Mouse (Mus musculus) embryonic facial prominence, embryonic 14.5 days (tissue): ENCODE data around the gene Mob2. TPM values are rescaled to one million over a fixed set of nuclear protein-coding genes. Genes with fewer than 3 reads are reported as not detected.

Experiments
- ATAC-seq: fragments of 200-750 bp; cut with Nextera tagmentation; 2 replicates; pipeline ENCODE4 v1.8.0; 2017; ENCODE audit warnings: low read depth, moderate number of reproducible peaks, moderate TSS enrichment
- DNase-seq: peaks from one replicate; pipeline ENCODE4 v3.0.0-alpha.2; 2015; ENCODE audit warnings: low spot score
- H3K27ac ChIP-seq: fragments of 300-500 bp; sonication (generic); replicated peaks from 2 replicates; pipeline ENCODE4 v1.5.1; 2014; ENCODE audit warnings: low read depth, mild to moderate bottlenecking, low read length, moderate library complexity
- H3K27me3 ChIP-seq: fragments of 300-500 bp; sonication (generic); replicated peaks from 2 replicates; pipeline ENCODE4 v1.6.1; 2014; ENCODE audit warnings: low read length; ENCODE audit not compliant: control insufficient read depth, insufficient read depth
- H3K36me3 ChIP-seq: fragments of 300-500 bp; sonication (generic); 2 replicates; pipeline ENCODE4 v1.6.1; 2014; ENCODE audit warnings: low read length, mixed read lengths; ENCODE audit not compliant: control insufficient read depth, insufficient read depth
- H3K4me1 ChIP-seq: fragments of 300-500 bp; sonication (generic); 2 replicates; pipeline ENCODE4 v1.6.1; 2014; ENCODE audit warnings: antibody characterized with exemption, low read length; ENCODE audit not compliant: control insufficient read depth, insufficient read depth
- H3K4me2 ChIP-seq: fragments of 300-500 bp; sonication (generic); 2 replicates; pipeline ENCODE4 v1.6.1; 2014; ENCODE audit warnings: low read depth, mild to moderate bottlenecking, low read length, moderate library complexity, mixed read lengths
- H3K4me3 ChIP-seq: fragments of 300-500 bp; sonication (generic); 2 replicates; pipeline ENCODE4 v1.5.1; 2014; ENCODE audit warnings: low read depth, mild to moderate bottlenecking, low read length
- H3K9ac ChIP-seq: fragments of 300-500 bp; sonication (generic); 2 replicates; pipeline ENCODE4 v1.6.1; 2014; ENCODE audit warnings: low read depth, mild to moderate bottlenecking, low read length, moderate library complexity, mixed read lengths
- H3K9me3 ChIP-seq: fragments of 300-500 bp; sonication (generic); 2 replicates; pipeline ENCODE4 v1.6.1; 2016; ENCODE audit warnings: low read length; ENCODE audit not compliant: control insufficient read depth
- WGBS: fragments of 180-500 bp; shearing (Covaris S2); extraction: QIAGEN DNeasy Blood & Tissue Kit; methylation state at CpG from one replicate; pipeline ENCODE4 v1.1.7; 2014; 5-methylcytosine and 5-hydroxymethylcytosine counted together
- polyA plus RNA-seq: library from polyadenylated mRNA; unstranded; fragments of >200 nt; fragmentation: Nextera tagmentation; extraction: Ambion mirVana; gene quantifications from 2 replicates; pipeline ENCODE4 v1.2.1, GENCODE M21; 2014

Gene Mob2
- 65.8 and 68.4 TPM in 2 replicates for polyA plus RNA-seq

DNA sequence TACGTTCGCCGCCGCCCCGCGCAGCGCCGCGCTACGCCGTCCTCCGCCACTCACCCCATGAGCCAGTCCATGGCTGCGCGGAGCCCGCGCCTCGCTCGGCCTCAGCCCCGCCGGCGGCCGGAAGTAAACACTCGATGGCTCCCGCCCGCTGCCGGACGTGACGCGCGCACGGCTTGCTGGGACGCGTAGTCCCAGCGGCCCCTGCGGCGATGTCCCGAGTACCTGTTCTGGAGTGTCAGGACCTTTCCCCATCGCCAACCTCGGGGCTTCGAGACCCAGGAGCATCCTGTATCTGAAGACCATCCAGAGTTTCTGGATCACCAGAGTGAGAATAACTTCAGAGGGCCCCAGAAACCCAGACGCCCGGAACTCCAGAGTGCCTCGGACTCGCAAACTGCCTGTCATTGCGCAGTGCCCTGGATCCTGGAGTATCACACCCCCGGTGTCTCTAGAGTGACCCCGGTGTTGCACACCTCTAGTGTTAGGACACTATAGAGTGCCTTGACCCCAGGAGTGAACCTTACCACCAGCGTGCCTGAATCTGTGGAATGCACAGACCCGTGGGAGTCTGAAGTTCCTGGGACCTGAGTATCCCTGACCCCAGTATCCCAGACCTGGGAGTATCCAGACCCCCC lies at the start of gene Mob2:
Gene Mob2 (minus strand): TSS at position 135 of the 635 bp plus-strand sequence.
- H3K4me3 ChIP-seq, result peak within 1 kb of the TSS; percentile 99
- WGBS, result 0% methylated on average over 21 of the region's 49 CpGs
- H3K4me1 ChIP-seq, result peaks cover 13% of the 10 kb centered on the region
- H3K9me3 ChIP-seq, result no peaks in the 10 kb centered on the region
- DNase-seq (peak; percentile 94), ATAC-seq (peak; percentile 97)
- peak within 1 kb of the TSS; percentile 81 for H3K27ac ChIP-seq
- H3K4me2 ChIP-seq, result peak within 1 kb of the TSS; percentile 97
- H3K27me3 ChIP-seq, result no peaks in the 10 kb centered on the region
- H3K9ac ChIP-seq, result peak within 1 kb of the TSS; percentile 92
- 0 out of 2 replicates have a peak, but pooled peaks cover 6% of the 10 kb centered on the region for H3K36me3 ChIP-seq

DNA sequence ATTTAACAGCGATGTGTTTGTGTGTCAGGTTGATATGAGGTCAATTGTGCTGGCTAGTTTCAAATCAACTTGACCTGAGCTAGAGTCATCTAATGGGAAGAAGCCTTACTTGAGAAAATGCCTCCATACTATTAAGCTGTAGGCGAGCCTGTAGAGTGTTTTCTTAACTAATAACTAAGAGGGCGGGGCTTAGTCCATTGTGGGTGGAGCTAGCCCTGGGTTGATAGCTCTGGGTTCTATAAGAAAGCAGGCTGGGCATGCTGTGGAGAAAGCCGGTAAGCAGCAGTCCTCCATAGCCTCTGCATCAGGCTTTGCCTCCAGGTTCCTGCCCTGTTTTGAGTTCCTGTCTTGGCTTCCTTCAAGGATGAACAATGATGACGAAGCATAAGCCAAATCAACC lies 43.9 kb upstream of the Mob2 start:
- WGBS, result 48% methylated on average over 5 of the region's 5 CpGs

DNA sequence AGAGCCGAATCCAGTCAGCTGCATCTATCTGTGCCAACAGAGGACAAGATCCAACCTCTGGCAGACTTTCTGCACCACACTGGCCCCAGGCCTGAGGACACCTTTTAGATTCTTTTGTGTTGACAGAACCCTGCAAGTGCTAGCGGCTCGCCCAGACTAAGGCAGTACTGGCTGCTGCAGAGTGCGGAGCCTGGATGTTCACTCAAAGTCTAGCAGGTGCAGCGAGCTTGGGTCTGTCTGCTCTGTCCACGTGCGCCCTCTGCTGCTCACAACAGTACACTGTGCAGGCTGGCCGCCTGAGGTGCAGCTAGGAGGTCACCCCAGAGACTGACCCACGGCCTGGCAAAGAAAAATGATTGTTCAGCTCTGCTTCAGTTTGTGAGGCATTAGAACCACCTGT lies 36.9 kb upstream of the Mob2 start:
- Histone ChIP-seq H3K9me3 (no peaks in the 10 kb centered on the region), H3K36me3 (no peaks in the 10 kb centered on the region), H3K4me3 (no peak overlapping the region), H3K4me2 (no peak overlapping the region), H3K9ac (no peak overlapping the region), H3K27me3 (peaks cover 53% of the 10 kb centered on the region), H3K27ac (no peak overlapping the region), H3K4me1 (peaks cover 3% of the 10 kb centered on the region)
- ATAC-seq, result peak; percentile 79
- DNase-seq, result peak; percentile 87
- WGBS, result 11% methylated on average over 9 of the region's 9 CpGs

More for the DNA sequence above, 43.9 kb upstream of the Mob2 start:
- H3K9ac ChIP-seq, result no peak overlapping the region
- no peaks in the 10 kb centered on the region for H3K9me3 ChIP-seq
- DNase-seq (no peak), ATAC-seq (no peak)
- no peak overlapping the region for H3K4me2 ChIP-seq
- no peak overlapping the region for H3K4me3 ChIP-seq
- no peaks in the 10 kb centered on the region for H3K4me1 ChIP-seq
- H3K27me3 ChIP-seq, result peaks cover 3% of the 10 kb centered on the region; the same call in 1 of the 2 replicates
- H3K36me3 ChIP-seq, result no peaks in the 10 kb centered on the region
- no peak overlapping the region for H3K27ac ChIP-seq

DNA sequence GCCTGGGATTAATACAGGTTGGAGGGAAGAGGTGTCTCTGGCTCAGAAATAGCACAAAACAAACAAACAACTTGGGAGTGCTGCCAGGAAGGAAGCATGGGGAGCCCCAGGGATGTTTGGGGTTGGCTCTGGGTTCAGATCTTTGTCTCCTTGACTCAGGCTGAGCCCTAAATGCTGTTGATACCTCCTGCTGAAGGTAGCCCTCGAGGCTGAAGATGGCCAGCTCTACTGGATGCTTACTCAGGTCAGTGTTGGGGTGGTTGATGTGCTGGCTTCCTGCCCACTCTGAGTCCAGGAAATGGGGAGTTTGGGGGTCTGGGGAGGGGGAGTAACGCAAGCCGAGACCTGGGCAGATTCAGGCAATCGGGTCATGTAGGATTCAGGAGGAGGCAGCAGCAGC lies 35.8 kb upstream of the Mob2 start:
- H3K9me3 ChIP-seq, result no peaks in the 10 kb centered on the region
- H3K36me3 ChIP-seq, result no peaks in the 10 kb centered on the region
- no peak overlapping the region for H3K4me3 ChIP-seq
- no peak for DNase-seq
- no peak overlapping the region for H3K9ac ChIP-seq
- H3K27ac ChIP-seq, result no peak overlapping the region
- H3K4me2 ChIP-seq, result no peak overlapping the region
- WGBS, result 73% methylated on average over 4 of the region's 4 CpGs
- peaks cover 3% of the 10 kb centered on the region for H3K4me1 ChIP-seq
- peaks cover 64% of the 10 kb centered on the region for H3K27me3 ChIP-seq
- ATAC-seq, result no peak

DNA sequence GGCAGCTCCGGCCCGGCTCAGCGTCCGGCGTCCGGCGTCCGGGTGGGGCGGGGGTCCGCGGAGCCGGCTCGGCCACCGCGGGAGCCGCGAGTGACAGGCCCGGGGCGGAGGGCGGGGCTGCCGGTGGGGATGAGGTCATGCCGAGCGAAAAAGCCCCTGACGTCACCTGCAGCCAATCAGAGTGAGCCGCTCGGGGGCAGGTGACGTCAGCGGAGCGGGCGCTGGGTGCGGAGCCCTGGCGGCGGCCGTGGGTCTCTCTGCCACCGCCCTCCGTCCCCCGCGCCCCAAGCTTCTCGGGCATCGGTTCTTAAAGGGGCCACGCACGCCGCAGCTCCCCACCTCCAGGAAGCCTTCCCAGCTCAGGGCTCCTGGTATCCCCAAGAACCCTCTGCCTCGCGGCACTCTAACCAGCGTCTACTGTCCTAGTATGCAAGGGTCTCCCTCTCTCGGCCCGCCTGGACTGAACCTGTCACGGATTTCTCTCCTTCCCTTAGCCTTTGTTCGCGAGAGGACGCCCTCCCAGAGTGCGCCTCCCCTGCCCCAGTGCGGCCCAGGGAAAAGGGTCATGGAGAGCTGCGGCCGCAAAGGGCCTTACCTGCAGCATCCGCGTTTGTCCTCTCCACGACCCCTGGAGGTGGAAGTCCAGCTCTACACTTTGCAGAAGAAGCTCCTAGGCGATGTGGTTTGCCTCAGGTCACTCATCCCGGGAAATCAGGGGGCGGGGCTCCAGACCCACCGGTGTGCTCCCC lies 34.5 kb upstream of the Mob2 start, which contains the start of gene Dusp8:
Gene Dusp8 (minus strand): TSS at position 661 of the 749 bp plus-strand sequence.
- H3K27me3 ChIP-seq, result peaks cover 76% of the 10 kb centered on the region

DNA sequence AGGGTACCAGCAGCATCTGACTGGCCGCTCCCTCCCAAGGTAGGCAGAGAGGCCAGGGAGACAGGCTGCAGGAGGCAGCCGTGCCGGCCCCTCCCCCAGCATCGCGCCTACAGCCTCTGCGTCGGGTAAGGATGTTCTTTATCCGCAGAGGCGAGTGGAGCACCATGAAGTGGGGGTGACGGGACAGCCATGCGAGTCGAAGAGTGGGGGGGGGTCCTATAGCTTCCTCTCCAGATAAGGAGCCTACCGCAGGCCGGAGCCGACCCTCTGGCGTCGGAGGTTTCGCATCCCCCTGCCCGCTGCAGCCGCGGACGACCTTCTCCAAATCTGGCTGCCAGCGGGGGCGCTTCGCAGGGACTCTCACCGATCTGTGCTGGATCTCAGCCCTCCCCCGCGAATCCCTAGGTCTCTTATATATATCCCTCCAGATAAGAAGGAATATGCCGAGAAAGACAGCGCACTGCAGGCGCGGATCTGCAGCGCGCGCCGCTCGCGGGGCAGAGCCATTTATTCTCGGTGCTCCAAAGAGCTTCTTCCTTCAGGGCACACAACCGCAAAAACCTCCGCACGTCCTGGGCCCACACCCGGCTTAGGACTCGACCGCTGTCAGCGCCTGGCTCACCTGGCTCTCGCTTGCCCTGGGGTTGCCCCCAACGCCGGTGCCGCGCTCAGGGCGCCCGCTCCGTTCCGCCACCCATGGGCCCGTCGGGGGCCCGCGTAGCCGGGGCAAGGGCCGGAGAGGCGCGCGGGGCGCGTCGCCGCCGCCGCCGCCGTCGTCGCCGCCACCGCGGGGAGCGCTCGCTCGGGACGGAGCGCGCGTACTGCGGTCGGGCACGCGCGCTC lies 33.7 kb upstream of the Mob2 start:
- peak overlapping the region; percentile 44; the same call in 1 of the 2 replicates for H3K27ac ChIP-seq
- DNase-seq, result no peak

More for the DNA sequence above, 34.5 kb upstream of the Mob2 start, which contains the start of gene Dusp8:
- Histone ChIP-seq H3K4me2 (peak within 1 kb of the TSS; percentile 92), H3K4me1 (peaks cover 3% of the 10 kb centered on the region), H3K27ac (peak within 1 kb of the TSS; percentile 44; the same call in 1 of the 2 replicates), H3K9me3 (no peaks in the 10 kb centered on the region), H3K9ac (peak within 1 kb of the TSS; percentile 83), H3K36me3 (no peaks in the 10 kb centered on the region), H3K4me3 (peak within 1 kb of the TSS; percentile 71)
- WGBS, result 1% methylated on average over 24 of the region's 63 CpGs
- ATAC-seq (peak; percentile 86), DNase-seq (peak; percentile 88)

DNA sequence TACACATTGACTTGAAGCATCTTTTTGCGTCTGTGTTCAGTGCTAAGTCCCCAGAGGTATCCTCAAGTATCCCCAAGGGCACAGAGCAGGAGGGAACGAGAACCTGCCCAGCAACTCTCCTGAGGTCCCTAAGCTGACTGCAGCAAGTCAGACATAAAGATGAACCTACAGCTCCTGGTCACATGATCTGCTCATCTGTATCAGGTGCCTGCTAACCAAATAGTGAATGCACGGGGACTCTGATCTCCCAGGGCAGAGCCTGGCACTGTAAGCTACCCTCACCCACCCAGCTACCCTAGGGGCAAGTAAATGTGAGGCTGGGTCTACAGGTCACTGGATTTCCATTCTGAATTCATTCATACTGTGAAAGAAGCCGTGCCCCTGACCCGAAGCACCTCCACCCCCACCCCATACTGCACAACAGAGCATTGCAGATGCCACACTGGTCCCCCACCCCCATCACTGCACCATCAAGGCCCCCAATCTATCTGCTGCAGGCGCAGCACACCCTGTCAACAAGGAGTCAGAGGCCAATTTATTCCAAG lies 32.9 kb upstream of the Mob2 start:
- ATAC-seq (no peak), DNase-seq (no peak)
- 29% methylated on average over 6 of the region's 6 CpGs for WGBS
- Histone ChIP-seq H3K4me3 (peak overlapping the region; percentile 71), H3K27ac (no peak overlapping the region), H3K27me3 (peaks cover 86% of the 10 kb centered on the region), H3K36me3 (no peaks in the 10 kb centered on the region), H3K9me3 (no peaks in the 10 kb centered on the region), H3K4me1 (peaks cover 3% of the 10 kb centered on the region), H3K9ac (peak overlapping the region; percentile 83), H3K4me2 (peak overlapping the region; percentile 92)

More for the DNA sequence above, 33.7 kb upstream of the Mob2 start:
- Histone ChIP-seq H3K4me1 (peaks cover 3% of the 10 kb centered on the region), H3K9ac (peak overlapping the region; percentile 83), H3K9me3 (no peaks in the 10 kb centered on the region), H3K27me3 (peaks cover 81% of the 10 kb centered on the region), H3K36me3 (no peaks in the 10 kb centered on the region), H3K4me3 (peak overlapping the region; percentile 71), H3K4me2 (peak overlapping the region; percentile 92)
- 0% methylated on average over 47 of the region's 89 CpGs for WGBS
- peak; percentile 34 for ATAC-seq

DNA sequence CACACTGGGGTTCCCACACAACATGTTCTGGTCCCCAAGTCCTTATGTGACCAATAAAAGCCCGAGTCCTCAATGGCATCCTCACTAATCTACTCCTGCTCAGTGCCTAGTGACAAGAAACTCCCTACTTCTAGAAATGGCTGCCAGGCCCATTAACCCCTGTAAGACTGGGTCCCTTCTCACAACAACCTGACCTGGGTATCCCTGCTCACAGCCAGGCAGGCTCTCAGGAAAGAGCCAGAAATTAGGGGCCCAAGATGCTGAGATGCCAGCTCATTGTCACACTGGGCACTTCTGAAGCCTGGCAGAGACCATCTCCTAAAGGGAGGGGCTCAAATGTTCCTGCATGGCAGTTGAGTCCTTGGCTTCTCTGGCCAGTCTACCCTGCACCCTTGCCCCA lies 32.1 kb upstream of the Mob2 start:
- WGBS, result 41% methylated on average over 1 of the region's 1 CpGs
- DNase-seq, result no peak
- no peak for ATAC-seq
- no peak overlapping the region; the same call in 1 of the 2 replicates for H3K4me3 ChIP-seq
- no peaks in the 10 kb centered on the region for H3K36me3 ChIP-seq
- no peak overlapping the region for H3K27ac ChIP-seq
- no peaks in the 10 kb centered on the region for H3K9me3 ChIP-seq
- peak overlapping the region; percentile 92; the same call in 1 of the 2 replicates for H3K4me2 ChIP-seq
- peaks cover 3% of the 10 kb centered on the region for H3K4me1 ChIP-seq
- H3K27me3 ChIP-seq, result peaks cover 89% of the 10 kb centered on the region
- H3K9ac ChIP-seq, result no peak overlapping the region
